Mouse (Mus musculus): ENCODE measurements around the gene Ackr3.

The Ackr3 gene

DNA sequence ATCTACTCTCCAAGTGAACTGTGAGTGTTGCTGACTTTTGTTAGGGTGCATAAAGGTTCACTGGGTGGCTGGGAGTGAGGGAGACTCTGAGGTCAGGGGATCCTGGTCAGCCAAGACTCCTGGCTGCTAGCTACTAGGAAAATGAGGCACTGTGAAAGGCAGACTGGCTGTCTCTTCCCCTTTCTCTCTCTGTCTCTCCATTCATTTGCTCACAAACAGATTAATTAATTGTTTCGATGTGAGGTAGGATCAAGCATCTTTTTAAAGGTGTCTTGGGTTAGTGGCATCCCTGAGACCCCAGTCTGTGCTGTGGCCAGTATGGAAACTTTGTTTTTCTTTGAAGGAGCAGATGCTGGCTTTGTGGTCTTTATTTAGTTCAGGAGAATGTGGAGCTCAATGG is 1.0 kb downstream of the Ackr3 start:
- DNase-seq (ENCODE audit: low read depth, low spot score), result no peak

GRCm38 (mm10) chr1:90205223-90205622 is 1.4 kb downstream of the Ackr3 start:
- DNase-seq (ENCODE audit: low read depth, low spot score), result no peak

GRCm38 (mm10) chr1:90206684-90207083 is 2.9 kb downstream of the Ackr3 start:
- no peak for DNase-seq (ENCODE audit: low read depth, low spot score)

DNA sequence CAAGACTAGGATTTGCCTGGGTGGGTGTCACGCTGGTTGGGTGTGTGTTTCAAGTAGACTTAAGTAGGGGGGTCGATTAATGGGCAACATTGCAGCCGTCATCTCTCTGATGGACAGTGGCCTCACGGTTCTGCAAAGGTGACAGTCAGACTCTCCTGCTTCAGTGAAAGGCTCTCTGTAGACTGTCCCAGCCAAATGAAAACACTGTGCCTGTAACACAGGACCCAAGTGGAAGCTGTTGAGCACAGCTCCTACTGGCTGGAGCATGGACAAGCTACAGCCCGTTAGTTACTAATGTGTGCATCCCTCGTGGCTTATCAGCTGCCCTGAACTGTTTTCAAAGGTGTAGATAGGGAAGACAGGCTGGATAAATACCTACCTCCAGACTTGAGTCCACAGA is 3.5 kb downstream of the Ackr3 start:
- no peak for DNase-seq (ENCODE audit: low read depth, low spot score)

DNA sequence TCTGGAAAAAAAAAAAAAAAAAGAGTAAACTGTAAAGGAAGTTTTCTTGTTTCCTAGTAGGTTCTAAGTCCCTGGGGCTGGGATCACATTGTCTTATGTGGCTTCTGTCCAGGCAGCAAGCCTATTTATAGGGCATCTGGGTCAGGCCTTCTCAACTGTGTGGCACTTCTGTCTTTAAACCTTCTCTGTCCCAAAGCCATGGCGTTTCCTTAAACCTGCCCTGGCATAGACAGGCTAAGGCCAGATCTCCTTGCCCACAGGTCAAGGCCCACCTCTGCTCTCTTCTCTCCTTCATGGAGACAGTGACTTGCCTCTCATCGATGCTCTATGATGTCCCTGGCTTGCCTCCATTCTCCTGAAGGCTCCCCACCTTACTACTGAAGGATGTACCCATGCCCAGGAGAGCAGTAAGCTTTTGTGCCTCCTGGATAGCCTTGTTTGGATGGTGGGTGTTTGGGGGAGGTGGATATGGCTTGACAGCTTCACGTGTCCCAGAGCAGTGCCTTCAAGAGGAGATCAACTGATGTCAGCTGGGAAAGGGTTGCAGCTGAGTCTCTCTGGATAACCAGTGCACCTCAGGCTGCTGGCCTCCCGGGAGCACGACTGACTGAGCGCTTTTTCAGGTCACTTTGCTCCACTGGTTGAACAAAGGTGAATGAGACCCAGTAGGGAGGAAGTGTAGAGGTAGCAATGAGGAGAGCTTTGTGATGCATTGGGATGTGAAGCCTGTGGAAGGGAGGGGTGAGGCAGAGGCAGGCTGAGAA is 4.1 kb downstream of the Ackr3 start:
- no peak for DNase-seq (ENCODE audit: low read depth, low spot score)

DNA sequence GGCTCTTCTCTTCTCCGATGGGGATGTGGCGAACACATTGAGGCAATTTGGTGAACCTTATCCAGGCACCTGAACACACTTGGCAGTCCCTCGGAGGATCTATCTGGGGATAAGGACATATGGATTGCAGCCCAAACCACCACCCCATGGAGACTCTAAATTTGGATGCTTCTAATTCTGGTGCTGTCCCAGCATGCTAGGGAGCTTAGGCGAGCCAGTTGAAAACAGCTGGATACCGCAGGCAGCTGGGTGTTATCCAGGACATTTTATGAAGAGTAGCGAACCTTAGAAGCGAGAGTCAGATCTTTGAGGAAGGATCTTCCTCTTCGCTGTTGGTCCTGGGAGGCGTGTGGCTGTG is 4.7 kb downstream of the Ackr3 start:
- DNase-seq (ENCODE audit: low read depth, low spot score), result no peak

DNA sequence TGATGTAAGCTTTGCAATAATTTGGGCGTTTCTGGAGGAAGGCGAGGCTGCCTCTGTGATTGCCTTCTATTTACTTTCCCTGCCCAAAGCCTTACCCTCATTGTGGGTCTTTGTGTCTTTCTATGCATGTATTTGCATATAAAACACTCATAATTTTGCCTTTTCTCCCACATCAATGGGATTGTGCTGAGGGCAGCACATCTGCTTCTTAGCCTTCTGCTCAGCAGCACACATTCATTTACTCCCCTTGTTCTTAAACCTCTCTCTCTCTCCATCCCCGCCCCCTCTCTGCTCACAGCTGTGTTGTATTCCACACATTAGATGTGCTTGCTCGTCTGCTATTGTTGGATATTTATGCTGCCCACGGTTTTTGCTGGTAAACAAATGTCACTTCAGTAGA is 5.3 kb downstream of the Ackr3 start:
- no peak for DNase-seq (ENCODE audit: low read depth, low spot score)

- DNase-seq (ENCODE audit: low read depth, low spot score), result no peak
These were observed 6.0 kb downstream of the Ackr3 start for GRCm38 (mm10) chr1:90209741-90210140.

- DNase-seq (ENCODE audit: low read depth, low spot score), result no peak
These were observed 6.6 kb downstream of the Ackr3 start for GRCm38 (mm10) chr1:90210346-90210745.

- no peak for DNase-seq (ENCODE audit: low read depth, low spot score)
These were observed 7.0 kb downstream of the Ackr3 start for GRCm38 (mm10) chr1:90210761-90211160.

- no peak for DNase-seq (ENCODE audit: low read depth, low spot score)
These were observed 8.6 kb downstream of the Ackr3 start for GRCm38 (mm10) chr1:90212376-90212775.

- no peak for DNase-seq (ENCODE audit: low read depth, low spot score)
These were observed 9.1 kb downstream of the Ackr3 start for GRCm38 (mm10) chr1:90212901-90213300.

- DNase-seq (ENCODE audit: low read depth, low spot score), result no peak
These were observed 10.2 kb downstream of the Ackr3 start for GRCm38 (mm10) chr1:90214021-90214420.

DNA sequence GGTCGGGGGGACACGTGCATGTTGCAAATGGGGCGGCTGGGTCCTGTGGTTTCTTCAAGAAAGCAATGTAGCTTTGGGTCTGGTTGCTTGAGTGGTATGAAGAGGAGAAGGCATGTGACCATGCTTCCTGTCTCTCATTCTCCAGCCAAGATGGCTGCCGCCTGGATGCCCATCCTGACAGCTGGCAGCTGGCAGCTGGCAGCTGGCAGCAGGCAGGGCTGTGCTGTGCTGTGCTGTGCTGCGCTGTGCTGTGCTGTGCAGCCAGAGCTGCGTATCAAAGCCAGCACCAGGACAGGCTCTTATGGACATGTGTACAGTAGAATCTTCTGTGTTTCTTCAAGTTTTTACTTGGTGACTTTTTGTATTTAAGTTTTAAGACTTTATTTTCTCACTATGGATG is 11.1 kb downstream of the Ackr3 start:
- no peak for DNase-seq (ENCODE audit: low read depth, low spot score)

DNA sequence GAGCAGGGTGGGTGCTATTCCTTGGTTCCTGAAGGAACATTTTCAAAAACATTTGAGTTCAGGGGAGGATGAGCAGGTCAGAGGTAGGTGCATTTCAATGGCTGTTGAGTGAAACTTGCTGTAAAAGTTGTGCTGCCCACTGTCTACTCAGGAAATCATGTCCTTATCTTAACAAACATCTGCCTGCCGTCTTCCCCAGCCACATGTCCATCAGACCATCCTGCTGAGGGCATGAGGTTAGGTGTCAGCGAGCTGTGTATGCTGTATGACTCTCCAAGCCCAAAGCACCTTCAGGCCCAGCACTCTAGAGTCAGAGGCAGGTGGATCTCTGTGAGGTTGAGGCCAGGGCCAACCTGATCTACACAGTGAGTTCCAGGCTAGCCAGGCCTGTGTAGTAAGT is 12.1 kb downstream of the Ackr3 start:
- DNase-seq (ENCODE audit: low read depth, low spot score), result no peak

DNA sequence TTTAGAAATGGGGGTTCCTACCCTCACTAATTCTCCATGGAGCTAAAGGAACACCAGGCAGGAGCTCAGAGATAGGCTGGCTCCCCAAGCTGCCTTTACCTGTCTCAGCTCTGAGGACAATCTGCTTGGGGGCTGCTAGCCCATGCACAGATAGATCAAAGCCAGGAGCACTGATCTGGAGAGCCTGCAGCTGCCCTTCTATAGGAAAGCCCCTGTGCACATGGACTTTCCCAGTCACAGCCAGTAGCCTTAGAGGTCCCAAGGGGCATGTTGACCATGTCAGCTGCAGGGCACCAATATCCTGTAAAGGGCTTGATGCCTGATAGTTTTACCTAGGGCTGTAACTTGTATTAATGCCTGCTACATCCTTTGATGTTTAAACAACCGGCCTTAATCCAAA is 12.6 kb downstream of the Ackr3 start:
- DNase-seq (ENCODE audit: low read depth, low spot score), result no peak

GRCm38 (mm10) chr1:90220280-90220679 is 16.5 kb downstream of the Ackr3 start:
- no peak for DNase-seq (ENCODE audit: low read depth, low spot score)

GRCm38 (mm10) chr1:90220844-90221243 is 17.1 kb downstream of the Ackr3 start:
- DNase-seq (ENCODE audit: low read depth, low spot score), result no peak

GRCm38 (mm10) chr1:90221811-90222361 is 18.1 kb downstream of the Ackr3 start:
- no peak for DNase-seq (ENCODE audit: low read depth, low spot score)

DNA sequence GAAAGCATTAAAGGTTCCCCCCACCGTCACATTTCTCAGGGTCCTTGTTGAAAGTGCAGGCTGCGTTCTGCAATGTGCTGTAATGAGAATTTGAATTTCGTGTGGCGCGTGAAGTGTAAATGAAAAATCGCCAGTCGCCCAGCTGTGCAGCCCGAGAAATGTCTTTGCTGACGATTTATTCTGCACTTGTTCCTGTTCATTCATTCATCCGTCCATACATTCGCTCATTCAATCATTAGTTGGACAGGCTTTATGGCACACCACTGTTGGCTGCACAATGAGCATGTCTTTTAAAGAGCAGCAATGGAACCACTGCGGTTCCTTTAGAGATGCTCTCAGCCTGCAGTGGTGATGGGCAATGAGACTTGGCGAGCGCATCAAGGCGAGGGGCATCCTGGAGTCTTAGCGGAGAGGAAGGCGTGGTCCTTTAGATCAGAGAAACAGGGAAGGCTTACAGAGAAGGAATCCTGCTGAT is 18.7 kb downstream of the Ackr3 start:
- no peak for DNase-seq (ENCODE audit: low read depth, low spot score)

DNA sequence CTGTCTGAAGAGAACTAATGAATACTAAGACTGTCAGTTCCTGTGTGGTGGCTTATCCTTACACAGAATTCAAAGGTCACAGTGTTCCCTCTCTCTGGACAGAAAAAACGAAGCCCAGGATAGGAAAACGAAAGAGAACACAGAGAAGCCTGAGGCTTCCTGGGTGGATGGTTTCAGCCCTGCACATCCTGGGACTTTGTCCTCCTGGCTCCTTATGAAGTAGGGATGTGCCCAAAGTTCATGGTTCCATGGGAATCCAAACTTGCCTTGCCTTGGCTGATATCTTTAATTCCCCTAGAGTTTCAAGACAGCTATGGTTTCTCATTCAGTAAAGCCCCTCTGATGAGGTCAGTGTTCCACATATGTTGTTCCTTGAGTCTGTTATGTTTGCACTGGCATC is 19.2 kb downstream of the Ackr3 start:
- DNase-seq (ENCODE audit: low read depth, low spot score), result no peak

- DNase-seq (ENCODE audit: low read depth, low spot score), result no peak
These were observed 21.9 kb downstream of the Ackr3 start for GRCm38 (mm10) chr1:90225603-90226254.

GRCm38 (mm10) chr1:90227684-90228322 is 24.0 kb downstream of the Ackr3 start:
- no peak for DNase-seq (ENCODE audit: low read depth, low spot score)

All from CD4-positive helper T cell, adult 2 months (primary cell).